Mouse (Mus musculus) hindbrain, embryonic 11.5 days (tissue): Measurements from ENCODE around the gene Hsf2bp. TPM values are rescaled to one million over a fixed set of nuclear protein-coding genes. Genes with fewer than 3 reads are reported as not detected.

Experiments used
- ATAC-seq: fragments of 200-750 bp; cut with Nextera tagmentation; 2 replicates; pipeline ENCODE4 v1.8.0; 2017; ENCODE audit warnings: mild to moderate bottlenecking, moderate TSS enrichment, moderate library complexity; ENCODE audit not compliant: low FRiP score
- DNase-seq: peaks from one replicate; pipeline ENCODE4 v3.0.0-alpha.2; 2015; ENCODE audit warnings: low spot score
- H3K27ac ChIP-seq: fragments of 300-500 bp; sonication (generic); 2 replicates; pipeline ENCODE4 v1.5.1; 2014; ENCODE audit warnings: mild to moderate bottlenecking, low read depth, low read length
- H3K27me3 ChIP-seq: fragments of 300-500 bp; sonication (generic); 2 replicates; pipeline ENCODE4 v1.6.1; 2014; ENCODE audit warnings: mild to moderate bottlenecking, low read length, moderate library complexity, mixed read lengths; ENCODE audit not compliant: control insufficient read depth, insufficient read depth
- H3K36me3 ChIP-seq: fragments of 300-500 bp; sonication (generic); 2 replicates; pipeline ENCODE4 v1.6.1; 2014; ENCODE audit warnings: mild to moderate bottlenecking, low read length, moderate library complexity, mixed read lengths; ENCODE audit not compliant: control insufficient read depth, insufficient read depth
- H3K4me1 ChIP-seq: fragments of 300-500 bp; sonication (generic); replicated peaks from 2 replicates; pipeline ENCODE4 v1.6.1; 2014; ENCODE audit warnings: low read length, mixed read lengths; ENCODE audit not compliant: control insufficient read depth, insufficient read depth
- H3K4me2 ChIP-seq: fragments of 300-500 bp; sonication (generic); replicated peaks from 2 replicates; pipeline ENCODE4 v1.6.1; 2014; ENCODE audit warnings: mild to moderate bottlenecking, low read depth, low read length
- H3K4me3 ChIP-seq: fragments of 300-500 bp; sonication (generic); 2 replicates; pipeline ENCODE4 v1.5.1; 2014; ENCODE audit warnings: low read depth, low read length
- H3K9ac ChIP-seq: fragments of 300-500 bp; sonication (generic); 2 replicates; pipeline ENCODE4 v1.6.1; 2014; ENCODE audit warnings: low read depth, low read length
- H3K9me3 ChIP-seq: fragments of 300-500 bp; sonication (generic); 2 replicates; pipeline ENCODE4 v1.6.1; 2016; ENCODE audit warnings: low read length; ENCODE audit not compliant: control insufficient read depth
- WGBS: fragments of 180-500 bp; shearing (Covaris S2); extraction: QIAGEN DNeasy Blood & Tissue Kit; methylation state at CpG from one replicate; pipeline ENCODE4 v1.1.7; 2014; 5-methylcytosine and 5-hydroxymethylcytosine counted together
- polyA plus RNA-seq: library from polyadenylated mRNA; unstranded; fragments of >200 nt; fragmentation: Nextera tagmentation; extraction: Ambion mirVana; gene quantifications from 2 replicates; pipeline ENCODE4 v1.2.1, GENCODE M21; 2014

The Hsf2bp gene
- polyA plus RNA-seq, 1 experiment from 2014 or later, result 0.57 TPM

GRCm38 (mm10) chr17:32003251-32003650 is 32.9 kb downstream of the Hsf2bp start:
- Histone ChIP-seq H3K9me3 (no peaks in the 10 kb centered on the region), H3K27me3 (no peaks in the 10 kb centered on the region), H3K4me2 (no peak overlapping the region), H3K4me3 (no peak overlapping the region), H3K9ac (no peak overlapping the region), H3K36me3 (no peaks in the 10 kb centered on the region), H3K27ac (no peak overlapping the region), H3K4me1 (no peaks in the 10 kb centered on the region)
- ATAC-seq, result no peak
- WGBS, result 92% methylated on average over 3 of the region's 3 CpGs
- no peak for DNase-seq

DNA sequence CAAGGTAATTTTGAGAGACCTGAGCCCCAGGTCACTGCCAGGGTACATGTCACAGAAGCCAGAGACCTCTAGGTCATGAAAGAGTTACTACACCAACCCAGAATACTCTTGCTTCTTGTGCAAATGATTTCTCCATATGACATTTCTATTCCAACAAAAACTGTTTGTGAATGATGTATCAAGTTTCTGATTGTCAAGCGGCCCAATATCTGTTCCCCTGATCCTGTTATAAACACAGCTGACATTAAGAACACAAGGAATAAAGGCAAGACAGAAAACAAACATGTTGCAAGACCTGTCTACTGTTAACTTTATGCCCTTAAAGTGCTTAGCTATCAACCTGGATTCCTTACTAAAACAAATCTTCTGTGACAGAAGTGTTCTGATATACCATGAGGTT is 37.8 kb downstream of the Hsf2bp start:
- no peaks in the 10 kb centered on the region for H3K9me3 ChIP-seq
- no peak overlapping the region for H3K4me2 ChIP-seq
- no peaks in the 10 kb centered on the region for H3K4me1 ChIP-seq
- WGBS, result 89% methylated on average over 1 of the region's 1 CpGs
- no peak overlapping the region for H3K4me3 ChIP-seq
- no peak for DNase-seq
- no peak overlapping the region for H3K9ac ChIP-seq
- no peaks in the 10 kb centered on the region for H3K36me3 ChIP-seq
- H3K27ac ChIP-seq, result no peak overlapping the region
- ATAC-seq, result no peak
- no peaks in the 10 kb centered on the region for H3K27me3 ChIP-seq

DNA sequence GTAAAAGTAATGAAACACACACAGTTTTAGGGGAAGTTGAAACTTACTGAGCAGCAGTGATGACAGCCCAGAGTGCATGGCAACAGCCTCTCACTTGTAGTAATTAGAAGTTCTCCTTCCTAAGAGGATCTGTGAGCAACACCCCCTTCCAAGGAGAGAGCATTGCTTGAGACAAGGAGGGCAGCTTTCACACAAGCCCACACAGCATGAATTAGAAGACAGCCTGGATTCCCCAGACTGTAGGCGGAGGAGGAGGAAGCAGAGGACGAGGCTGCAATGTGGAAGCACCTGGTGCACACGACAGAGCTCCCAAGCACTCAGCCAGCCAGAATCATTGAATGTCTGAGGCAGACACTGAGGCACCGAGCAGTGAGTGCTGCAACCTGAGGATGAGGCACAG is 39.8 kb downstream of the Hsf2bp start:
- WGBS, result 68% methylated on average over 4 of the region's 4 CpGs
- DNase-seq, result no peak
- Histone ChIP-seq H3K9me3 (no peaks in the 10 kb centered on the region), H3K4me2 (no peak overlapping the region), H3K4me3 (no peak overlapping the region), H3K36me3 (no peaks in the 10 kb centered on the region), H3K9ac (no peak overlapping the region), H3K4me1 (no peaks in the 10 kb centered on the region), H3K27ac (no peak overlapping the region), H3K27me3 (no peaks in the 10 kb centered on the region)
- ATAC-seq, result no peak

DNA sequence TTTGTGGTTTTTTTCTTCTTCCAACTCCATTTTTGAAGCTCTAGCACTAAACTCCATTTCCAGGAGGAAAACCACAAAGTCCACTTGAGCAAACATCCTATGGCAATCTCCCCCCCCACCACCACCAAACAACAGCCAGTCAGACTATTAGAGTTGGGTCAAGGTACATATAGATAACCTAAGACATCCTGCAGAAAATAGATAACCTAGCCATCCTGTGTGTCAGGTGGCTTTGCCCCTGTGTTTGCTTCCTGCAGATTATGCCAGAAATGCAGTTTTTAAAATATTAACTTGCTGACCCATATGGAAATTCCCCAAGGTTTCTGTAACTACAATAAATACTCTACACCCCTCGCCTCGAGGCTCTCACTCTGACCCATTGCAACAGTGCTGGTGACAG is 40.4 kb downstream of the Hsf2bp start:
- no peaks in the 10 kb centered on the region for H3K36me3 ChIP-seq
- H3K4me2 ChIP-seq, result no peak overlapping the region
- 78% methylated on average over 2 of the region's 2 CpGs for WGBS
- ATAC-seq (no peak), DNase-seq (no peak)
- H3K9me3 ChIP-seq, result no peaks in the 10 kb centered on the region
- no peaks in the 10 kb centered on the region for H3K27me3 ChIP-seq
- no peaks in the 10 kb centered on the region for H3K4me1 ChIP-seq
- H3K9ac ChIP-seq, result no peak overlapping the region
- H3K27ac ChIP-seq, result no peak overlapping the region
- H3K4me3 ChIP-seq, result no peak overlapping the region

- DNase-seq (no peak), ATAC-seq (no peak)
- H3K9ac ChIP-seq, result no peak overlapping the region
- H3K4me1 ChIP-seq, result no peaks in the 10 kb centered on the region
- H3K9me3 ChIP-seq, result no peaks in the 10 kb centered on the region
- H3K27ac ChIP-seq, result no peak overlapping the region
- no peak overlapping the region for H3K4me2 ChIP-seq
- H3K27me3 ChIP-seq, result no peaks in the 10 kb centered on the region
- H3K4me3 ChIP-seq, result no peak overlapping the region
- H3K36me3 ChIP-seq, result no peaks in the 10 kb centered on the region
Measured at GRCm38 (mm10) chr17:31994132-31994531, 42.0 kb downstream of the Hsf2bp start.

DNA sequence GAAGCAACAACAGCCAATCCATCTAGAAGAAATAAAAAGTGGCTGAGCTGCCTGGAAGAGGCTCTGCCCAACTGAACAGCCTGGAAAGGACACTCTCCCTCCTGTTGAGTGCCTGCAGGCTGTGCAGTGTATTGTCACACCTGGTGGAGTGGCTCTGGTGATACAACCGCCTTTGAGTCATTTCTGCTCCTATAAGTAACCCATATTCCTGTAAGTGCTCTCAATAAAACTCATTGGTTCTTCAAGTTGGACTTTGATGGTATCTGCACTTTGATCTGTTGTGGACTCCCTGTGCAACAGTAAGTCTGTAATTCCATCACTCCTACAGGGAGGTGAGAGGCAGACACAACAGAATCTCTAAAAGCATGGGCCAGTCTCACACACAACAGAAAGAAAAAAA is 42.8 kb downstream of the Hsf2bp start:
- H3K9ac ChIP-seq, result no peak overlapping the region
- DNase-seq (no peak), ATAC-seq (no peak)
- WGBS, result 85% methylated on average over 1 of the region's 1 CpGs
- H3K9me3 ChIP-seq, result no peaks in the 10 kb centered on the region
- H3K27ac ChIP-seq, result no peak overlapping the region
- no peaks in the 10 kb centered on the region for H3K27me3 ChIP-seq
- H3K4me2 ChIP-seq, result no peak overlapping the region
- H3K4me1 ChIP-seq, result no peaks in the 10 kb centered on the region
- no peak overlapping the region for H3K4me3 ChIP-seq
- no peaks in the 10 kb centered on the region for H3K36me3 ChIP-seq

DNA sequence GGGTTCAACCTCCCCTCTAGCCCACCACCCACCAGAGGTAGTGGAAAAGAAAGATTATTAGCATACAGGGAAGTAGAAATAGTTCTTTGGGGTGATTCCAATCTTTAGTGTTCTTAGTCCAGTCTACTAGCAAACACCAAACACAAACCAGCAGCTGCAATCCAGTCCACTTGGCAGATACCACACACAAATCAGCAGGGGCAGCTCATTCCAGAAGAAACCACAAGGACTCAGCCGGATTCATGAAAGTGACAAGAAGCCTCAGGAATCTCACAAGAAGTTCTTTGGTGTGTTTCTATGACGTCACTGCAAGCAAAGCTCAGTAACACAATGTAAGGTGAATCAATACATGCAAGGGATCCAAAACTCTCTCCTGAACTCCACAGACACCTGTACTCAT is 44.1 kb downstream of the Hsf2bp start:
- Histone ChIP-seq H3K27me3 (no peaks in the 10 kb centered on the region), H3K4me2 (no peak overlapping the region), H3K9ac (no peak overlapping the region), H3K4me3 (no peak overlapping the region), H3K27ac (no peak overlapping the region), H3K36me3 (no peaks in the 10 kb centered on the region), H3K4me1 (no peaks in the 10 kb centered on the region), H3K9me3 (no peaks in the 10 kb centered on the region)
- no peak for ATAC-seq
- no peak for DNase-seq
- WGBS, result 69% methylated on average over 2 of the region's 2 CpGs

GRCm38 (mm10) chr17:31989035-31989434 is 47.1 kb downstream of the Hsf2bp start:
- Histone ChIP-seq H3K4me2 (no peak overlapping the region), H3K9ac (no peak overlapping the region), H3K4me1 (no peaks in the 10 kb centered on the region), H3K9me3 (no peaks in the 10 kb centered on the region), H3K4me3 (no peak overlapping the region), H3K27ac (no peak overlapping the region), H3K36me3 (no peaks in the 10 kb centered on the region), H3K27me3 (no peaks in the 10 kb centered on the region)
- ATAC-seq (no peak), DNase-seq (no peak)
- WGBS, result 98% methylated on average over 2 of the region's 2 CpGs

DNA sequence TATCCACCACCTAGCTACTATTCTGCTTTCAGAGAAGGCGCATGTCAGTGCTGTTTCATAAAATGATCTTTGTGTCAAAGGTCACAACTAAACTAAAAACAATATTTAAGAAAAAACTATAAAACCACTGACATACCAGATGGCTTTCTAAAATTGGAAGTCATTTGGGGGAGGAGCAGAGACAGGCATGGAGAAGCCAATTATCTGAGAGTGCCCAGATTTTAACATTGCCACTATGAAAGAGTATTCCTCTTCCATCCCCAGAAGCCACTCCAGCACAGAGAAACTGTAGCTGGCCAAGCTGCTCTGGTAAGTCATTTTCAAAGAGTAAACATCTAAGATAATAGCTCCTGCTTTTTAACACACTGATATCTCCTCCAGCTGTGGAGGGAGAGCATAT is 49.2 kb downstream of the Hsf2bp start:
- no peaks in the 10 kb centered on the region for H3K4me1 ChIP-seq
- H3K9ac ChIP-seq, result no peak overlapping the region
- H3K4me3 ChIP-seq, result no peak overlapping the region
- H3K36me3 ChIP-seq, result no peaks in the 10 kb centered on the region
- no peak for DNase-seq
- WGBS, result 91% methylated on average over 1 of the region's 1 CpGs
- no peaks in the 10 kb centered on the region for H3K27me3 ChIP-seq
- ATAC-seq, result no peak
- H3K27ac ChIP-seq, result no peak overlapping the region
- H3K4me2 ChIP-seq, result no peak overlapping the region
- no peaks in the 10 kb centered on the region for H3K9me3 ChIP-seq
